Mouse (Mus musculus) G1E (cell line): ENCODE data around the gene Cd4. TPM values are rescaled to one million over a fixed set of nuclear protein-coding genes. Genes with fewer than 3 reads are reported as not detected.
A peak's percentile ranks its signal among the peaks of the same experiment; 100 is the strongest.

Source experiments
- ATAC-seq: 2 replicates; pipeline ENCODE4 v1.8.0; 2016; ENCODE audit warnings: mild to moderate bottlenecking; ENCODE audit not compliant: insufficient number of reproducible peaks, poor library complexity, low FRiP score, severe bottlenecking; ENCODE audit errors: extremely low read depth
- DNase-seq: peaks from one replicate; pipeline ENCODE4 v3.0.0; 2012; ENCODE audit warnings: low spot score
- H3K27me3 ChIP-seq: 2 replicates; pipeline ENCODE4 v1.6.1; 2012; ENCODE audit warnings: mild to moderate bottlenecking, low read length, inconsistent platforms; ENCODE audit not compliant: insufficient read depth
- H3K36me3 ChIP-seq: replicated peaks from 2 replicates; pipeline ENCODE3; 2012; ENCODE audit warnings: mild to moderate bottlenecking, inconsistent platforms
- H3K4me1 ChIP-seq: 2 replicates; pipeline ENCODE4 v1.6.1; 2012; ENCODE audit warnings: low read depth, low read length, inconsistent platforms, mixed read lengths; ENCODE audit not compliant: insufficient read depth
- H3K4me3 ChIP-seq: 2 replicates; pipeline ENCODE4 v1.5.1; 2012; ENCODE audit warnings: low read depth, mild to moderate bottlenecking, inconsistent platforms, low read length, moderate library complexity, mixed read lengths
- H3K9me3 ChIP-seq: replicated peaks from 2 replicates; pipeline ENCODE4 v1.6.1; 2012; ENCODE audit warnings: inconsistent platforms
- CTCF ChIP-seq: IDR thresholded peaks from 2 replicates; pipeline ENCODE4 v1.5.1; 2012; ENCODE audit warnings: low read depth, low read length, inconsistent platforms, mixed read lengths
- GATA1 ChIP-seq: IDR thresholded peaks from 2 replicates; pipeline ENCODE4 v1.6.1; 2012; ENCODE audit warnings: borderline replicate concordance, low read length, inconsistent platforms, mixed read lengths
- GATA2 ChIP-seq: IDR thresholded peaks from 2 replicates; pipeline ENCODE4 v1.6.1; 2012; ENCODE audit warnings: low read depth, low read length, inconsistent platforms, borderline replicate concordance
- POLR2AphosphoS5 ChIP-seq: IDR thresholded peaks from 2 replicates; pipeline ENCODE4 v1.6.1; 2012; ENCODE audit warnings: low read depth, low read length, inconsistent platforms; ENCODE audit not compliant: insufficient replicate concordance
- TAL1 ChIP-seq: conservative IDR thresholded peaks from 2 replicates; pipeline ENCODE4 v1.6.1; 2012; ENCODE audit warnings: low read depth, low read length, inconsistent platforms, mixed read lengths
- polyA plus RNA-seq: library from polyadenylated mRNA; stranded (reverse); fragments of >175 nt; gene quantifications from 2 replicates; pipeline ENCODE4 v1.2.3, GENCODE M21; 2012
- total RNA-seq, 2 experiments: library from RNA; stranded (forward) in 1 of 2; stranded (reverse) in 1 of 2; fragments of 200-1000 nt in 1 of 2; fragments of >200 nt in 1 of 2; fragmentation: Nextera tagmentation in 1 of 2; gene quantifications; 2 replicates each; pipeline ENCODE4 v1.2.3; 2014 to 2017

The Cd4 gene
- total and polyA plus RNA-seq, 3 experiments = 0.33 TPM; not detected in 2

- ATAC-seq (no peak), DNase-seq (no peak)
- H3K4me3 ChIP-seq = no peak overlapping the region
- peaks cover 74% of the 10 kb centered on the region for H3K27me3 ChIP-seq
- no peaks in the 10 kb centered on the region for H3K9me3 ChIP-seq
- TF ChIP-seq GATA2 (no peak), CTCF (no peak)
- H3K36me3 ChIP-seq = no peaks in the 10 kb centered on the region
- H3K4me1 ChIP-seq = peaks cover 5% of the 10 kb centered on the region; the same call in 1 of the 2 replicates
Observed at GRCm38 (mm10) chr6:124862406-124863124, 25.5 kb downstream of the Cd4 start.

- Histone ChIP-seq H3K9me3 (no peaks in the 10 kb centered on the region), H3K4me3 (no peak overlapping the region), H3K36me3 (no peaks in the 10 kb centered on the region), H3K4me1 (peaks cover 5% of the 10 kb centered on the region; the same call in 1 of the 2 replicates), H3K27me3 (peaks cover 71% of the 10 kb centered on the region)
- TF ChIP-seq GATA2 (no peak), CTCF (no peak), TAL1 (no peak), GATA1 (no peak), POLR2AphosphoS5 (no peak)
- ATAC-seq = no peak
- no peak for DNase-seq
Observed at GRCm38 (mm10) chr6:124861802-124862201, 26.2 kb downstream of the Cd4 start.

- H3K4me3 ChIP-seq = no peak overlapping the region
- H3K36me3 ChIP-seq = no peaks in the 10 kb centered on the region
- no peaks in the 10 kb centered on the region for H3K9me3 ChIP-seq
- TF ChIP-seq CTCF = no peak
- TF ChIP-seq POLR2AphosphoS5 = no peak
- no peak for TF ChIP-seq TAL1
- no peak for TF ChIP-seq GATA2
- TF ChIP-seq GATA1 = no peak
- DNase-seq = no peak
- ATAC-seq = no peak
- H3K27me3 ChIP-seq = peaks cover 72% of the 10 kb centered on the region
- peaks cover 5% of the 10 kb centered on the region; the same call in 1 of the 2 replicates for H3K4me1 ChIP-seq
Observed at GRCm38 (mm10) chr6:124861266-124861665, 26.8 kb downstream of the Cd4 start.

GRCm38 (mm10) chr6:124860511-124860910, 27.5 kb downstream of the Cd4 start:
- peaks cover 71% of the 10 kb centered on the region for H3K27me3 ChIP-seq
- no peaks in the 10 kb centered on the region for H3K9me3 ChIP-seq
- H3K4me3 ChIP-seq = no peak overlapping the region
- ATAC-seq (no peak), DNase-seq (no peak)
- TF ChIP-seq TAL1 (no peak), POLR2AphosphoS5 (no peak), GATA1 (no peak), CTCF (no peak), GATA2 (no peak)
- peaks cover 5% of the 10 kb centered on the region; the same call in 1 of the 2 replicates for H3K4me1 ChIP-seq
- H3K36me3 ChIP-seq = no peaks in the 10 kb centered on the region

GRCm38 (mm10) chr6:124859725-124860124, 28.3 kb downstream of the Cd4 start:
- TF ChIP-seq POLR2AphosphoS5 = no peak
- peak; percentile 55; the same call in 1 of the 2 replicates for TF ChIP-seq CTCF
- no peak for TF ChIP-seq GATA2
- TF ChIP-seq TAL1 = no peak
- Histone ChIP-seq H3K4me3 (no peak overlapping the region), H3K9me3 (no peaks in the 10 kb centered on the region), H3K27me3 (peaks cover 71% of the 10 kb centered on the region), H3K36me3 (no peaks in the 10 kb centered on the region), H3K4me1 (peaks cover 5% of the 10 kb centered on the region; the same call in 1 of the 2 replicates)
- DNase-seq (peak; percentile 59), ATAC-seq (peak; percentile 28; the same call in 1 of the 2 replicates)

- Histone ChIP-seq H3K36me3 (no peaks in the 10 kb centered on the region), H3K4me1 (peaks cover 5% of the 10 kb centered on the region; the same call in 1 of the 2 replicates), H3K27me3 (peaks cover 67% of the 10 kb centered on the region), H3K9me3 (no peaks in the 10 kb centered on the region), H3K4me3 (no peak overlapping the region)
- DNase-seq (no peak), ATAC-seq (no peak)
- TF ChIP-seq GATA2 = no peak
- no peak for TF ChIP-seq POLR2AphosphoS5
- no peak for TF ChIP-seq TAL1
- TF ChIP-seq GATA1 = no peak
- TF ChIP-seq CTCF = no peak
Observed at GRCm38 (mm10) chr6:124858561-124859318, 29.3 kb downstream of the Cd4 start.
